Mouse (Mus musculus) C2C12 (cell line): ENCODE results near the gene Reep1. TPM values are rescaled to one million over a fixed set of nuclear protein-coding genes. Genes with fewer than 3 reads are reported as not detected.

ENCODE experiments used
- H3K27me3 ChIP-seq: one replicate; pipeline ENCODE4 v1.6.1; 2011; ENCODE audit not compliant: control insufficient read depth, insufficient read depth, insufficient read length
- H3K36me3 ChIP-seq: one replicate; pipeline ENCODE4 v1.6.1; 2011; ENCODE audit not compliant: control insufficient read depth, insufficient read depth
- H3K4me3 ChIP-seq: one replicate; pipeline ENCODE4 v1.5.1; 2011; ENCODE audit warnings: mild to moderate bottlenecking, control low read depth; ENCODE audit not compliant: poor library complexity, insufficient read depth, severe bottlenecking
- H3K79me2 ChIP-seq: one replicate; pipeline ENCODE4 v1.6.1; 2011; ENCODE audit not compliant: control insufficient read depth, insufficient read depth
- H3K79me3 ChIP-seq: one replicate; pipeline ENCODE4 v1.6.1; 2011; ENCODE audit warnings: low read depth, control low read depth
- H3ac ChIP-seq: one replicate; pipeline ENCODE3; 2011; ENCODE audit warnings: low read depth; ENCODE audit not compliant: control insufficient read depth, insufficient read length
- CEBPB ChIP-seq: IDR thresholded peaks from one replicate; pipeline ENCODE4 v1.6.1; 2011; ENCODE audit warnings: low read depth, mild to moderate bottlenecking, control low read depth, moderate library complexity
- CTCF ChIP-seq: IDR thresholded peaks from one replicate; pipeline ENCODE4 v1.5.1; 2011; ENCODE audit not compliant: control insufficient read depth, insufficient read depth, insufficient read length
- FOSL1 ChIP-seq: IDR thresholded peaks from one replicate; pipeline ENCODE4 v1.8.0; 2011; ENCODE audit warnings: mild to moderate bottlenecking, low read length; ENCODE audit not compliant: poor library complexity, insufficient read depth, severe bottlenecking
- MAX ChIP-seq: IDR thresholded peaks from one replicate; pipeline ENCODE4 v1.6.1; 2011; ENCODE audit warnings: mild to moderate bottlenecking, control low read depth
- MYOD1 ChIP-seq: IDR thresholded peaks from one replicate; pipeline ENCODE4 v1.6.1; 2011; ENCODE audit warnings: low read depth; ENCODE audit not compliant: control insufficient read depth, insufficient read length
- MYOG ChIP-seq: IDR thresholded peaks from one replicate; pipeline ENCODE4 v1.6.1; 2011; ENCODE audit not compliant: control insufficient read depth, insufficient read length; ENCODE audit errors: extremely low read depth
- USF1 ChIP-seq: IDR thresholded peaks from one replicate; pipeline ENCODE4 v1.6.1; 2011; ENCODE audit warnings: low read depth, mild to moderate bottlenecking, control low read depth, moderate library complexity
- polyA plus RNA-seq: library from polyadenylated mRNA; unstranded; fragments of >200 nt; fragmentation: generic; extraction: Trizol; gene quantifications from one replicate; pipeline ENCODE4 v1.2.1, GENCODE M21; 2012; ENCODE audit warnings: missing spikeins

Reep1 gene
- polyA plus RNA-seq, 1 experiment = 0.14 TPM

DNA sequence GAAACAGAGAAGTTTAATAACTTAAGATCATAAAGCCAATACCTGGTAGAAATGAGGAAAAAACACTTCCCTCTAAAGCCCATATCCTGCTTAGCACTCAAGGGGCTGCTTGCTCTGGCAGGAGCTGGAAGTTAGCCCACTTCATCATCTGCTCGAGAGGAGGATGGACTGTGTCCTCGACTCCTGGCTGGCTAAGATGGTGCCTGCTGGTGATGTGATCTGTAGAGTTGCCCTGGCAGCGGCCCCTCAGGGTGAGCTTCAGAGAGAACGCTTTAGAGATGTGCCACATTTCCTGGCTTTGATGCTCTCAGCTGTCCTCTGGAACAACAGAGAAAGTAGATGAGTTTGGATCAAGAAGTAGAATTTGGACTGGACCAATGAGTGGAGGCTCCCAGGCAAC lies 31.2 kb downstream of the Reep1 start:
- Histone ChIP-seq H3ac (no peak overlapping the region), H3K36me3 (no peaks in the 10 kb centered on the region), H3K27me3 (no peaks in the 10 kb centered on the region), H3K79me2 (no peaks in the 10 kb centered on the region), H3K4me3 (no peak overlapping the region), H3K79me3 (no peaks in the 10 kb centered on the region)
- no peak for TF ChIP-seq MYOG
- no peak for TF ChIP-seq USF1
- no peak for TF ChIP-seq MAX
- TF ChIP-seq CEBPB = no peak

DNA sequence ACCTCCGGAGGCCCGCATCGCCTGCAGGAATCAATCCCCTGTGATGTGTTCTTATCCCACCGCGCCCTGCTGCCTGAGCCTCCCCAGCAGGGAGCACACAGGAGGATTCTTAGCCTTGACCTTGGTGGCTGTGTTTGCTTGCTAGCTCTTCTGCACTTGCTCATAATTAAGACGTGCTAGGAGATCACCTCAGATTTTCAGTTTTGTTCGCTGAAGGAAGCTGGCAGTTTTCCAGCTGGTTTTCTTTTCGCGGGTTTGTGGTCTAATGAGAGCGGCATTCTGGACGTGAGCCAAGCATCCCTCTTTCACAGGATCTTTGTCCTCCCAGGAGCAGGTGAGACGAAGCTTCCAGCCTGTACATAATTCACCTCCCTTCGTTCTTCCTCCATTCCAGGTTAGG lies 33.6 kb downstream of the Reep1 start:
- Histone ChIP-seq H3K27me3 (no peaks in the 10 kb centered on the region), H3K79me2 (no peaks in the 10 kb centered on the region), H3K36me3 (no peaks in the 10 kb centered on the region), H3K4me3 (no peak overlapping the region), H3ac (no peak overlapping the region), H3K79me3 (no peaks in the 10 kb centered on the region)
- no peak for TF ChIP-seq USF1
- no peak for TF ChIP-seq MYOG
- no peak for TF ChIP-seq MAX
- no peak for TF ChIP-seq CEBPB
- TF ChIP-seq MYOD1 = no peak
- no peak for TF ChIP-seq FOSL1

DNA sequence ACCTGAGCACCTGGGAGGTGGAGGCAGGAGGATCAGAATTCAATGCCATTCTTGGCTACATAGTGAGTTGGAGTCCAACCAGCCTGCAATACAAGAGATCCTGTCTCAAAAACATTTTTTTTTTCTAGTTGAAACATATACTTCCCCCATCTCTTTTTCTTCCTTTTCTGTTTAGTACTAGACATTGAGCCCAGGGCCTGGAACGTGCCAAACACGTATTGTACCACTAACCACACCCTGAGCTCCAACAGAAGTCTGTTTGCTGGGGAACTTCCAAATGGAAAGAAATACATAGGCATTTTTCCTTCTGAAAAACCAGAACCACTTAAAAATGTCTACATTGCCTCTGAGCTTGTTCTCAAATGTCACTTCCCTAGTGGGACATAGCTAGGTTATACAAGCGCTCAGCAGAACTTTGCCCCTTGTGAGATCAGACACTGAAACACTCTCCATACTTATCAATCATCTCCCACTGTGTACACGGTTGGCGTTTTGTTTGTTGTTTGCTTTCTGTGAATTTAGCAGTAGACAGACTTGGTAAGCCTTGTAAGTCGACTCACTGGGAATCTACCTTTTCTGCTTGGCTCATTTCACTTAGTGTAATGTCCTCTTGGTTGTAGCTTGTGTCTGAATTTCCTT lies 34.8 kb downstream of the Reep1 start:
- TF ChIP-seq USF1 (no peak), MYOG (no peak), CEBPB (no peak), FOSL1 (no peak), CTCF (no peak), MAX (no peak), MYOD1 (no peak)
- no peaks in the 10 kb centered on the region for H3K79me3 ChIP-seq
- H3K36me3 ChIP-seq = no peaks in the 10 kb centered on the region
- H3K27me3 ChIP-seq = no peaks in the 10 kb centered on the region
- H3ac ChIP-seq = no peak overlapping the region
- H3K4me3 ChIP-seq = no peak overlapping the region
- H3K79me2 ChIP-seq = no peaks in the 10 kb centered on the region

DNA sequence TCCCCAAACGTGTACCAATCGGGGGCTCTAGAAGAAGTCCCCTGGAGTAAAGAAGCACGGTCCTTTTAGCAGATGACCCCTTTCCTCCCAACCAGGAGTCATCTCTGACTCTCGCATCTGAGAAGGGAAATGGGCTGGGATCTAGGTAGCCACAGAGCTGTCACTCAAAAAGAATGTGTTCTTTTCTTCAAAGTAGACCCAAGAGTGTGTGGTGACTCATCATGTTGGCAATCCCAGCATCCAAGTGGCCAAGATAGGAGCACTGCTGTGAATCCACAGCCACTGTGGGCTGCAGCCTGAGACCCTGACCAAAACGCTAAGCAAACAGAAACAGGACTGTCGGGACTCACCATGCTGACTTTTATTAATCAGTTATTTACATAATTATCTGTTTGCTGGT lies 37.6 kb downstream of the Reep1 start:
- H3K4me3 ChIP-seq = no peak overlapping the region
- no peaks in the 10 kb centered on the region for H3K79me2 ChIP-seq
- H3K27me3 ChIP-seq = no peaks in the 10 kb centered on the region
- no peaks in the 10 kb centered on the region for H3K36me3 ChIP-seq
- no peaks in the 10 kb centered on the region for H3K79me3 ChIP-seq
- TF ChIP-seq MYOD1 (no peak), MAX (no peak), USF1 (no peak), MYOG (no peak), CEBPB (no peak), FOSL1 (no peak), CTCF (no peak)
- H3ac ChIP-seq = no peak overlapping the region

DNA sequence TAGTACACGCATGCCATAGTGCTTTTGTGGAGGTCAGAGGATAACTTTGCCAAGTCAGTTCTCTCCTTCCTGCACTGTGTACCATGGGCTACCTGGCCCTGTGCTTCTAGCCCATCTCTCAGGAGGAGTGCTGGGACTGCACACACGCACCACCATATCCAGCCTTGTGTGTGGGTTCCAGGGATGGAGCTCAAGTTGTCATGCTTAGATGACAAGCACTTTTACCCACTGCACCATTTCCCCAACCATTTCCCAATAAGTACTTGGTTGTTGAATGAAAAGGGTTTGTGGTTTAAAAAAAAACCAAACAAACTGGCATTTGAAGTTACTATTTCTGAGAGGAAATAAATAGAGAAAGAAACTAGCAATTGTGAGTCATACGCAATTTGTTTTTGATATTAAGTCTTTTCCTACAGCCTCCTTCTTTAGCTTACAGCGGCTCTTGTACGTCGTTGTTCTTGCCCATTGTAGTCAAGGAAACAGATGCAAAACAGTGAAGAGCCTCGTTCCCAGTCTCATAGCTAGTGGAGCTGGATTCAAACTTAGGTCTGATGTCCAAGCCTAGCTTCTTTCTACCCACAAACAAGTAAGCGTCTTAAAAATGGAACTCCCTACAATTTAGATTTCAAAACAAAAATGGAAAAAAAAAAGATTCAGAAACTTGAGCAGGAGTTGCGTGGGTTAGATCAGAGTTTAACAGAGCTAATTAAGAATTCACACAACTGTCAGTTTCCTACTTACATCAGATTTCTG lies 38.3 kb downstream of the Reep1 start:
- Histone ChIP-seq H3K27me3 (no peaks in the 10 kb centered on the region), H3K36me3 (no peaks in the 10 kb centered on the region), H3K79me3 (no peaks in the 10 kb centered on the region), H3K79me2 (no peaks in the 10 kb centered on the region), H3K4me3 (no peak overlapping the region), H3ac (no peak overlapping the region)
- TF ChIP-seq CEBPB (no peak), MYOG (no peak), USF1 (no peak), CTCF (no peak), FOSL1 (no peak), MAX (no peak), MYOD1 (no peak)

DNA sequence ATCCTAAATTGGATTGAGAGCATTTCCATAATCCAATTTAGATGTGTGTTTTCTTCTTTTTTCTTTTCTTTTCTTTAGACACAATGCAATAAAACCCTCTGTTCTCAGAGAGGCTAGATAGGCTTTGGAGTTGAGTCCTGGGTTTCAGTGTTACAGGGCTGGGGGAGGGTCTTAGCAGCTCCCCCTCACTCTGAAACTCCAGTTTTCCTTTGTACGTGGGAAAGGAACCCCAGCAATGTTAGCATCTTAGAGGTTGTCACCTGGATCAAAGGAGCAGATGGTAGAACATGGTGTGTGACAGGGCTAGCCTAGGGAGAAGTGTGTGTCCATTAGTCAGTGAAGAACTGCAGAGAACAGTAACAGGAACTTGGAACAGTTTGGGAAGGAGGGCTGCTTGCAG lies 38.9 kb downstream of the Reep1 start:
- no peaks in the 10 kb centered on the region for H3K79me2 ChIP-seq
- H3ac ChIP-seq = no peak overlapping the region
- H3K36me3 ChIP-seq = no peaks in the 10 kb centered on the region
- H3K4me3 ChIP-seq = no peak overlapping the region
- no peaks in the 10 kb centered on the region for H3K27me3 ChIP-seq
- H3K79me3 ChIP-seq = no peaks in the 10 kb centered on the region
- TF ChIP-seq MYOD1 (no peak), MAX (no peak), CEBPB (no peak), FOSL1 (no peak), MYOG (no peak), USF1 (no peak), CTCF (no peak)
